Mouse (Mus musculus) hindbrain, embryonic 15.5 days (tissue): ENCODE measurements around the gene Atcay. TPM values are rescaled to one million over a fixed set of nuclear protein-coding genes. Genes with fewer than 3 reads are reported as not detected.
"Not testable (repeated sequence)": the region's sequence is repeated elsewhere in the genome, so short reads cannot be mapped to it uniquely, and the experiment has no call there.

Experiments
- ATAC-seq: fragments of 200-750 bp; cut with Nextera tagmentation; 2 replicates; pipeline ENCODE4 v1.8.0; 2017; ENCODE audit warnings: low read depth, moderate number of reproducible peaks, moderate TSS enrichment; ENCODE audit not compliant: low FRiP score
- H3K27ac ChIP-seq: fragments of 300-500 bp; sonication (generic); replicated peaks from 2 replicates; pipeline ENCODE4 v1.5.1; 2015; ENCODE audit warnings: mild to moderate bottlenecking, inconsistent platforms
- H3K27me3 ChIP-seq: fragments of 300-500 bp; sonication (generic); 2 replicates; pipeline ENCODE4 v1.6.1; 2015; ENCODE audit warnings: control low read depth, inconsistent platforms
- H3K36me3 ChIP-seq: fragments of 300-500 bp; sonication (generic); 2 replicates; pipeline ENCODE4 v1.6.1; 2015; ENCODE audit warnings: control low read depth, inconsistent platforms
- H3K4me1 ChIP-seq: fragments of 300-500 bp; sonication (generic); replicated peaks from 2 replicates; pipeline ENCODE4 v1.6.1; 2015; ENCODE audit warnings: control low read depth, inconsistent platforms
- H3K4me2 ChIP-seq: fragments of 300-500 bp; sonication (generic); 2 replicates; pipeline ENCODE4 v1.6.1; 2015; ENCODE audit warnings: moderate library complexity, mild to moderate bottlenecking, inconsistent platforms
- H3K4me3 ChIP-seq: fragments of 300-500 bp; sonication (generic); 2 replicates; pipeline ENCODE4 v1.5.1; 2015; ENCODE audit warnings: mild to moderate bottlenecking, inconsistent platforms
- H3K9ac ChIP-seq: fragments of 300-500 bp; sonication (generic); 2 replicates; pipeline ENCODE4 v1.6.1; 2015; ENCODE audit warnings: inconsistent platforms
- H3K9me3 ChIP-seq: fragments of 300-500 bp; sonication (generic); 2 replicates; pipeline ENCODE4 v1.6.1; 2016; ENCODE audit warnings: control low read depth, inconsistent platforms
- whole genome bisulfite sequencing: fragments of 180-500 bp; shearing (Covaris S2); methylation state at CpG from one replicate; pipeline ENCODE4 v1.1.7; 2015; 5-methylcytosine and 5-hydroxymethylcytosine counted together
- polyA plus RNA-seq: library from polyadenylated mRNA; unstranded; fragments of >200 nt; fragmentation: Nextera tagmentation; extraction: Ambion mirVana; gene quantifications from 2 replicates; pipeline ENCODE4 v1.2.1, GENCODE M21; 2015

The Atcay gene
- polyA plus RNA-seq, 1 experiment from 2014 or later, result 85.5 TPM

DNA sequence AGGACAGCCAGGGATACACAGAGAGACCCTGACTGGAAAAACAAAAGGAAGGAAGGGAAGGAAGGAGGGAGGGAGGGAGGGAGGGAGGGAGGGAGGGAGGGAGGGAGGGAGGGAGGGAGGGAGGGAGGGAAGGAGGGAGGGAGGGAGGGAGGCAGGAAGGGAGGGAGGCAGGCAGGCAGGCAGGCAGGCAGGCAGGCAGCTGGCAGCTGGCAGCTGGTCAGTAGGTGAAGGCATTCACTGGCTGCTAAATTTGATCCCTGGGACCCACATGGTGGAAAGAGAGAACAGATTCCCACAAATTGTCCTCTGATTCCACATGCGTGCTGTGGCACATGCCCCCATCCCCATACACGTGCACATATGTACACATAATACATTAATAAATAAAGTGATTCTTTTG lies 8.0 kb upstream of the Atcay start:
- no peaks in the 10 kb centered on the region for H3K36me3 ChIP-seq
- no peak for ATAC-seq
- H3K4me1 ChIP-seq, result peaks cover 8% of the 10 kb centered on the region
- H3K27me3 ChIP-seq, result peaks cover 15% of the 10 kb centered on the region
- H3K9ac ChIP-seq, result no peak overlapping the region
- H3K27ac ChIP-seq, result no peak overlapping the region
- no peak overlapping the region for H3K4me2 ChIP-seq
- H3K9me3 ChIP-seq, result no peaks in the 10 kb centered on the region
- 69% methylated on average over 2 of the region's 2 CpGs for WGBS
- H3K4me3 ChIP-seq, result no peak overlapping the region

DNA sequence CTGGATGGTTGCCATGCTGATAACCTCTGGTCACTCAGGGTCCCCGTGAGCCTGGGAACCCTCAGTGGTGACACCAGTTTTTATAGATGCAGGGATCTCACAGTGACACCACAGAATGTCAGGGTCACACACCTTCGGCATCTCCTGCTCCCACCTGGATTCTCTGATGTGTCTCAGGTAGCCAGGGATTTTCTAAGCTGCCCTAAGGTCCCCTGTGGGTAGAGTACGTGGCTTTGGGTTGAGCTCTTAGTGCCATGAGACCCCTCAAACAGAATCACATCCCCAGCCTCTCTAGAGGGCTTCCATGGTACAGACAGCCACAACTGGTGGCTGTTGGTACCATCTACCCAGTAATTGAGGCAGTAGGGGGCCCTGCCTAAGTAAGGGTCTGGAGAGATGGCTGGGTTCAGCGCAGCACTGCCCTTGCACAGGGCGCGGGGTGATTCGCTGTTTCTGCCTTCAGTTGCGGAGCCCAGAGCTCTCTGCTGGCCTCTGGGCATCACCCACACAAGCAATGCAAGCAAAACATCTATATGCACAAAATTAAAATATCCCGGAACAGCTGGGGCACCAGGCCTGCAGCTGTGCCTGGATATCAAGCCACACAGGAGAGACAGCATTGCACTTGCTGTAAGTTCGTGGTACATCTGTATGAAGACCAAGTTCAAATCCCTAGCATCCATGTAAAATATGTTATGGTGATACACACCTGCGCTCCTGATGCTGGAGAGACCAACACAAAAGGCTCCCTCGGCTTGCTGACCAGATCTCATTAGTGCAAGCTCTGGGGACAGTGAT lies 6.0 kb upstream of the Atcay start:
- no peaks in the 10 kb centered on the region for H3K36me3 ChIP-seq
- WGBS, result 81% methylated on average over 12 of the region's 12 CpGs
- H3K4me2 ChIP-seq, result no peak overlapping the region
- H3K27ac ChIP-seq, result no peak overlapping the region
- H3K27me3 ChIP-seq, result peaks cover 15% of the 10 kb centered on the region
- no peaks in the 10 kb centered on the region for H3K9me3 ChIP-seq
- peaks cover 20% of the 10 kb centered on the region for H3K4me1 ChIP-seq
- H3K4me3 ChIP-seq, result no peak overlapping the region
- no peak overlapping the region for H3K9ac ChIP-seq
- ATAC-seq, result no peak

DNA sequence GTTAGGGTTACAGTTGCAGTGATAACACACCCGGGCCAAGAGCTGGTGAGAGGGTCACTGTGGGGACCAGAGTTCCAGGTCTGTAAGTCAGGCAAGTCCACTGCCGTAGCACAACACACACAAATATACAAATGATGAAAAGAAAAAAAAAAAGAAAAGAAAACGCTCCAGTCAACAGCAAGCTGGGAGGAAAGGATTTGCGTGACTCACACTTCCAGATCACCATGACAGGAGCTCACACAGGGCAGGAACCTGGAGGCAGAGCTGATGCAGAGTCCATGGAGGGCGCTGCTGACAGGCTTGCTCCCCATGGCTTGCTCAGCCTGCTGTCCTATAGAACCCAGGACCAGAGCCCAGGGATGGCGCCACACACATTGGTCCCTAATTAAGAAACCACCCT lies 3.6 kb upstream of the Atcay start:
- Histone ChIP-seq H3K4me2 (peak overlapping the region; percentile 76; the same call in 1 of the 2 replicates), H3K36me3 (no peaks in the 10 kb centered on the region), H3K27ac (no peak overlapping the region), H3K4me1 (peaks cover 31% of the 10 kb centered on the region), H3K27me3 (peaks cover 4% of the 10 kb centered on the region; the same call in 1 of the 2 replicates), H3K4me3 (peak overlapping the region; percentile 73; the same call in 1 of the 2 replicates), H3K9ac (no peak overlapping the region), H3K9me3 (no peaks in the 10 kb centered on the region)
- no peak for ATAC-seq
- 89% methylated on average over 6 of the region's 6 CpGs for WGBS

DNA sequence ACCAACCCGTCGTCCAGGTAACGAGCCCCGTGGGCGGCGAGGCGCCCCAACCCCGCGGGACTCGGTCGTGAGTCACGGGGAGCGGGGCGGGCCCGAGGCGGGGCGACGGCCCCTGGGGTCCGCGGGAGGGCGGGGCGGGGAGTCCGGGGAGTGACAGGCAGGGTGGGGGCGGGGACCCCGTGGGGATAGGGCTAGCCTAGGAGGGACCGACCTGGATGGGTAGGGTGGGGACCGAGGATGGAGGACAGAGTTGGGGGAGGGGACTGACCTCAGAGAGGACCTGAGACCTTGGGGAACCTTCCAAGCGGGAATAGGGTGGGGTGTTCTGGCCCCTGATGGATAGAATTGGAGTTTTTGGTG lies 2.6 kb upstream of the Atcay start:
- Histone ChIP-seq H3K4me1 (peaks cover 41% of the 10 kb centered on the region), H3K9ac (peak overlapping the region; percentile 72), H3K27me3 (no peaks in the 10 kb centered on the region), H3K36me3 (no peaks in the 10 kb centered on the region), H3K4me3 (peak overlapping the region; percentile 73), H3K9me3 (no peaks in the 10 kb centered on the region), H3K27ac (peak overlapping the region; percentile 69), H3K4me2 (peak overlapping the region; percentile 76)
- 2% methylated on average over 28 of the region's 28 CpGs for WGBS
- peak; percentile 54 for ATAC-seq

DNA sequence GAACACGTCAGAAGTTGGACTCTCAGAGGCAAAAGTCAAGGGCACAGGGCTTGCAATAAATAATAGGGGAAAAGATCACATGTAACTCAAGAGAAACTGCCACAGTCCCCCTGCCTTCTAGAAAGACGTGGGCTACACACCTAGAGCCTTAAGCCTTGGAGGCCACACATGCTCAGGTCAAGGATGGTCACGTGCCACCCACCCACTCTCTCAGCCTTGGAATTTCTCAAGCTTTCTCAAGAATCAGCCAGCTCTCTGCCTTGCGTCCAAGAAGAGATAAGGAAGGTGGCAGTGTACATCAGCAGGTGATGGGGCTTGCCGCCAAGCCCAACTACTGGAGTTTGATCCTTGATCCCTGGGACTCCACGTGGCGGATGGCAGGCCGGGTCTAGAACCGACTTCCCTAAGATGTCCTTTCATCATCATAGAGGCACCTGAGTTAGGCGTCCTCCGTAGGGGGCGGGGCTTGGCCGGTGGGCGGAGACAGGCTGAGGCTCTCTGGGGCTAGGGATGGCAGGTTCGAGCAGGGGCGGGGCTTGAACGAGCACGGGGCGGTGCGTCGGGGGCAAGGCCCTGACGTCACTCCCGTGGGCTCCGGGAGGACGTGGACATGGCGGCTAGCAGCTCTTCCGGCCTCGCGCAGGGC lies 2.1 kb upstream of the Atcay start, which contains the start of gene Zfr2:
TSS of gene Zfr2 (plus strand) at position 576 of the 646 bp plus-strand sequence.
- 9% methylated on average over 29 of the region's 29 CpGs for WGBS
- peak within 1 kb of the TSS; percentile 73 for H3K4me3 ChIP-seq
- peak within 1 kb of the TSS; percentile 72 for H3K9ac ChIP-seq
- H3K4me2 ChIP-seq, result peak within 1 kb of the TSS; percentile 76
- no peaks in the 10 kb centered on the region for H3K27me3 ChIP-seq
- no peaks in the 10 kb centered on the region for H3K36me3 ChIP-seq
- no peaks in the 10 kb centered on the region for H3K9me3 ChIP-seq
- H3K27ac ChIP-seq, result peak within 1 kb of the TSS; percentile 92
- H3K4me1 ChIP-seq, result peaks cover 46% of the 10 kb centered on the region
- ATAC-seq, result peak; percentile 79

DNA sequence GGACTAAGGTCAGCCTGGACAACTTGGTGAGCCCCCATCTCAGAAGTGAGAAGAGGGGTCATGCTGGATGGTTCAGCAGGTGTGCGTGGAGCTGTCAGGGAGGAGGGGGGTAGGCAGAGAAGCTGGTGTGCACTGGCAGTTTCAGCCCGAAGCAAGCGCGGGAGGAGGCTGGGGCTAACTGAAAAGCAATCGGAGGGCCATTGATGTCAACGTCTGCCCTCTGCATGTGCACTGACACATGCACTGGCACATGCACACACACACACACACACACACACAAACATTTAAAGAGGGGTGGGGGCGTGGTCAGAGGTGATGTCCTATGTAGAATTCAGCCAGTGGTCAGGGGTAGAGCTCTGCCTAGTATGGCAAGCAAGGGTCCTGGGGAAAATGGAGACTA lies 803 bp upstream of the Atcay start:
- H3K4me1 ChIP-seq, result peaks cover 51% of the 10 kb centered on the region
- peak overlapping the region; percentile 83 for H3K4me2 ChIP-seq
- no peaks in the 10 kb centered on the region for H3K36me3 ChIP-seq
- peak overlapping the region; percentile 92 for H3K27ac ChIP-seq
- H3K9me3 ChIP-seq, result no peaks in the 10 kb centered on the region
- peak overlapping the region; percentile 26; the same call in 1 of the 2 replicates for H3K9ac ChIP-seq
- H3K4me3 ChIP-seq, result peak overlapping the region; percentile 71
- ATAC-seq, result no peak
- no peaks in the 10 kb centered on the region for H3K27me3 ChIP-seq
- WGBS, result 54% methylated on average over 7 of the region's 7 CpGs

DNA sequence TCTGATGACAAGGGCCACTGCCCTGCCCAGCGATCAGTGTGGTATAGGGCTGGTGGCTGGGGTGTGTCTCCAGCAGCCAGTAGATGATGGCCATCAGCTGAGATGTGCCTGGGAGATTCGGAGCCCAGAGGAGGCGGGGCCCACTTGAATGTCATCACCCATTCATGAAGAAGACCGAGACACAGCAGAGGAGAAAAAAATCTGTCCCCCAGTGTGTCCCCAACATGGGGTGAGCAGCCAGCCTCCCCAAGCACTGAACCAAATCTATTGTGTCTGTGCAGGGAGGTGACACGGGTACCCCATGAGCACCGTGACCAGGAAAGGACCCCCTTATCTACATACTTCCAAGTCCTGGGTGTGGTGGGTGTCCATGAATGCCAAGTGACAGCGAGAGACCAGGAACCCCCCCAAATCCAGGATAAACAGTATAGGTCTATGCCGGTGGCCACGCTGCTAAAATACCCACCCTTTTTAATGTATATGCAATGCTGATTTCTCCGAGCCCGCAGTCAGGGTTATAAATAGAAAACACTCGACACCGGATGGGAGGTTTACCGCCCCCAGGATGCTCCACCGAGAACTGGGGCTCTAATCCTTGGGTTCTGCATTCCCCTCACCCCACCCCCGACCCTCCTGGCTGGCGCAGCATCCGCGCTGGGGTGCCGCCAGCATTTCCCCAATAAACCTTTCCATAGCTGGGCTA lies 747 bp downstream of the Atcay start:
- peak overlapping the region; percentile 85 for H3K9ac ChIP-seq
- no peaks in the 10 kb centered on the region for H3K9me3 ChIP-seq
- H3K27ac ChIP-seq, result peak overlapping the region; percentile 92
- H3K27me3 ChIP-seq, result no peaks in the 10 kb centered on the region
- 0 out of 2 replicates have a peak, but pooled peaks have one; percentile 23 for ATAC-seq
- peaks cover 51% of the 10 kb centered on the region for H3K4me1 ChIP-seq
- H3K4me2 ChIP-seq, result peak overlapping the region; percentile 83
- H3K36me3 ChIP-seq, result no peaks in the 10 kb centered on the region
- H3K4me3 ChIP-seq, result peak overlapping the region; percentile 71
- 5% methylated on average over 20 of the region's 20 CpGs for WGBS

DNA sequence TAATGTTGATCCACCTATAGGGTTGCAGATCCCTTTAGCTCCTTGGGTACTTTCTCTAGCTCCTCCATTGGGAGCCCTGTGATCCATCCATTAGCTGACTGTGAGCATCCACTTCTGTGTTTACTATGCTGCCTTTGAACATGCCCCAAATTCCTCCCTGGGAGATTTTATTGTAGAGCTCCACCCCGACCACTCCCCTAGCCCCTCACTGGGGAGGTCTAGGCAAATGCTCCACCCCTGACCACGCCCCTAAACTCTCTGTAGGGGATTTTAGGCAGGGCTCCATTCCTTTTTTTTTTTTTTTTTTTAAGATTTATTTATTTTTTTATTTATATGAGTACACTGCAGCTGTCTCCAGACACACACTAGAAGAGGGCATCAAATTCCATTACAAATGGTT lies 6.9 kb downstream of the Atcay start:
- not testable (repeated sequence) for H3K27me3 ChIP-seq, H3K4me2 ChIP-seq, H3K4me3 ChIP-seq, H3K9me3 ChIP-seq, H3K27ac ChIP-seq, H3K9ac ChIP-seq, ATAC-seq
- WGBS, result 74% methylated on average over 2 of the region's 2 CpGs
- peaks cover 15% of the 10 kb centered on the region for H3K4me1 ChIP-seq
- H3K36me3 ChIP-seq, result peaks cover 38% of the 10 kb centered on the region

DNA sequence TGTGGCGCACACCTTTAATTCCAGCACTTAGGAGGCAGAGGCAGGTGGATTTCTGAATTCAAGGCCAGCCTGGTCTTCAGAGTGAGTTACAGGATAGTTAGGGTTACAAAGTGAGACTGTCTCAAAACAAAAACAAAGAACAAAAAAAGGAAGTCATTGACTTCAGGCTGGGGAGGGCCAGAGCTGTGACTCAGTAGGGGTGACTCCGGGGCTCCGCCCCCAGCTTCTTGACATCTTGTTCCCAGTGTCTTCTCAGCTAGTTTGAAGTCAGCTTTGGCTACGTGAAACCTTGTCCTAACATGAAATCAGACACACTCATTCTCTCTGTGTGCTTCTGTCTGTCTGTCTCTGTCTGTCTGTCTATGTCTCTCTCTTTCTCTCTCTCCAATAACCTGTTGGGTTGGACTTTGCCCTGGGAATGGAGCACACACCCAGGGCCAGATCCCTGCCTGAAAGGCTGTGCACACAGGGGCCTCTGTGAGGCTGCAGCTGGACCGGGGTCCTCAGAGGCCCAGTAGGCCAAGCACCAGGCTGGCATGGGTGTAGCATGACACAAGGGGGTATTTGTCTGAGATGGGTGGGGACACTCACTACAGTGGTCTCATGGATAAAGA lies 9.1 kb downstream of the Atcay start:
- H3K9ac ChIP-seq, result no peak overlapping the region
- no peak for ATAC-seq
- H3K4me1 ChIP-seq, result no peaks in the 10 kb centered on the region
- 92% methylated on average over 5 of the region's 5 CpGs for WGBS
- no peak overlapping the region for H3K27ac ChIP-seq
- H3K27me3 ChIP-seq, result no peaks in the 10 kb centered on the region
- no peaks in the 10 kb centered on the region for H3K9me3 ChIP-seq
- no peak overlapping the region for H3K4me2 ChIP-seq
- H3K4me3 ChIP-seq, result no peak overlapping the region
- H3K36me3 ChIP-seq, result peaks cover 53% of the 10 kb centered on the region

DNA sequence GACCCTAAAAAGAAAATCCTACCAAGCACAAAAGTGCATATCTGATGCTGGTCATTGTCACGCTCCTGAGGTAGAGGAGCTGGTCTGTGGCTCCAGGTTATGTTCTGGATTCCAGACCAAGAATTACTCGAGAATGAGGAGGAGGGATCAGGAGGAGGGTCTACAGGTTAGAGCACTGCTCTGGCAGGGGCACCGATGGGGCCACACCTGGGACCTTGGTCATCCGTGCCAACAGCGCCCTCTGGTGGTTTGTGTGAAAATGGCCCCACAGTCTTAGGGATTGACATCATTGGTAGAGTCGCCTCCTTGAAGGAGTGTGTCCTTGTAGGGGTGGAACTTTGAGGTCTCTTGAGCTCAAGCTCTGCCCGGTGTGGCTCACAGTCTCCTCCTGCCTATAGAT lies 12.7 kb downstream of the Atcay start:
- no peak overlapping the region for H3K27ac ChIP-seq
- H3K9ac ChIP-seq, result no peak overlapping the region
- no peaks in the 10 kb centered on the region for H3K27me3 ChIP-seq
- 35% methylated on average over 7 of the region's 7 CpGs for WGBS
- no peaks in the 10 kb centered on the region for H3K4me1 ChIP-seq
- peak; percentile 36; the same call in 1 of the 2 replicates for ATAC-seq
- H3K4me2 ChIP-seq, result no peak overlapping the region
- H3K9me3 ChIP-seq, result no peaks in the 10 kb centered on the region
- peaks cover 79% of the 10 kb centered on the region for H3K36me3 ChIP-seq
- no peak overlapping the region for H3K4me3 ChIP-seq

DNA sequence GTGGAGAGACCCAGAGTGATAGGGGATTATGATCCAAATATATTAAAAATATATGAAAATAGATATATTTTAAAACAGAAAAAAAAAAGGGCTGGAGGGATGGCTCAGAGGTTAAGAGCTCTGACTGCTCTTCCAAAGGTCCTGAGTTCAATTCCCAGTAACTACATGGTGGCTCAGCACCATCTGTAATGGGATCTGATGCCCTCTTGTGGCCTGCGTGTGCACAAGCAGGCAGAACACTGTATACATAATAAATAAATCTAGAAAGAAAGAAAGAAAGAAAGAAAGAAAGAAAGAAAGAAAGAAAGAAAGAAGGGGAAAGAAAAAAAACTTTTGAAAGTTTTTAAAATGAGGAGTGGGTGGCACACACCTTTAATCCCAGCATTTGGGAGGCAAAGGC lies 13.4 kb downstream of the Atcay start:
- not testable (repeated sequence) for H3K4me1 ChIP-seq, H3K27ac ChIP-seq, ATAC-seq, H3K27me3 ChIP-seq, H3K4me3 ChIP-seq, H3K9ac ChIP-seq, H3K9me3 ChIP-seq, H3K4me2 ChIP-seq
- WGBS, result 24% methylated on average over 1 of the region's 1 CpGs
- H3K36me3 ChIP-seq, result peaks cover 85% of the 10 kb centered on the region
